Mouse (Mus musculus): ENCODE data around the gene Arhgap35. TPM values are rescaled to one million over a fixed set of nuclear protein-coding genes. Genes with fewer than 3 reads are reported as not detected.

Gene Arhgap35
- polyA plus RNA-seq (2014; fragmentation: Illumina TruSeq; extraction: RNeasy Lipid Tissue Mini Kit (QIAGEN cat#74804); ENCODE audit: low replicate concordance), result 5.0 TPM

GRCm38 (mm10) chr7:16614888-16615715 lies at the start of gene Arhgap35:
TSS of gene Arhgap35 (minus strand) at chr7:16614993.

GRCm38 (mm10) chr7:16477628-16478027 lies 137.2 kb downstream of the Arhgap35 start, which contains the start of gene Npas1:
TSS of gene Npas1 (minus strand) at chr7:16477728.

GRCm38 (mm10) chr7:16452587-16453073 lies 162.2 kb downstream of the Arhgap35 start, which contains the start of gene Tmem160:
TSS of gene Tmem160 (plus strand) at chr7:16452779.

Other genes starting within 250 kb of the Arhgap35 start
- gene Sae1, start 227.2 kb downstream of the Arhgap35 start, polyA plus RNA-seq (2014; fragmentation: Illumina TruSeq; extraction: RNeasy Lipid Tissue Mini Kit (QIAGEN cat#74804); ENCODE audit: low replicate concordance), result 48.0 TPM
- gene Zc3h4, start 214.1 kb downstream of the Arhgap35 start, polyA plus RNA-seq (2014; fragmentation: Illumina TruSeq; extraction: RNeasy Lipid Tissue Mini Kit (QIAGEN cat#74804); ENCODE audit: low replicate concordance), result 6.5 TPM
- not detected for gene Tmem160, start 162.2 kb downstream of the Arhgap35 start, polyA plus RNA-seq (2014; fragmentation: Illumina TruSeq; extraction: RNeasy Lipid Tissue Mini Kit (QIAGEN cat#74804); ENCODE audit: low replicate concordance)
- not detected for gene Npas1, start 137.3 kb downstream of the Arhgap35 start, polyA plus RNA-seq (2014; fragmentation: Illumina TruSeq; extraction: RNeasy Lipid Tissue Mini Kit (QIAGEN cat#74804); ENCODE audit: low replicate concordance)
- gene Ceacam15, start 60.7 kb upstream of the Arhgap35 start, polyA plus RNA-seq (2014; fragmentation: Illumina TruSeq; extraction: RNeasy Lipid Tissue Mini Kit (QIAGEN cat#74804); ENCODE audit: low replicate concordance), result not detected
- not detected for gene Ceacam9, start 106.9 kb upstream of the Arhgap35 start, polyA plus RNA-seq (2014; fragmentation: Illumina TruSeq; extraction: RNeasy Lipid Tissue Mini Kit (QIAGEN cat#74804); ENCODE audit: low replicate concordance)
- 62.1 TPM for gene Ap2s1, start 123.4 kb upstream of the Arhgap35 start, polyA plus RNA-seq (2014; fragmentation: Illumina TruSeq; extraction: RNeasy Lipid Tissue Mini Kit (QIAGEN cat#74804); ENCODE audit: low replicate concordance)
- gene Slc1a5, start 166.3 kb upstream of the Arhgap35 start, polyA plus RNA-seq (2014; fragmentation: Illumina TruSeq; extraction: RNeasy Lipid Tissue Mini Kit (QIAGEN cat#74804); ENCODE audit: low replicate concordance), result 17.6 TPM
- 8.1 TPM for gene Strn4, start 200.9 kb upstream of the Arhgap35 start, polyA plus RNA-seq (2014; fragmentation: Illumina TruSeq; extraction: RNeasy Lipid Tissue Mini Kit (QIAGEN cat#74804); ENCODE audit: low replicate concordance)
- gene Fkrp, start 201.7 kb upstream of the Arhgap35 start, polyA plus RNA-seq (2014; fragmentation: Illumina TruSeq; extraction: RNeasy Lipid Tissue Mini Kit (QIAGEN cat#74804); ENCODE audit: low replicate concordance), result 2.6 TPM
- 0.59 TPM for gene Prkd2, start 227.9 kb upstream of the Arhgap35 start, polyA plus RNA-seq (2014; fragmentation: Illumina TruSeq; extraction: RNeasy Lipid Tissue Mini Kit (QIAGEN cat#74804); ENCODE audit: low replicate concordance)